Mouse (Mus musculus) stomach, postnatal 0 days (tissue): ENCODE measurements around the gene Txndc8. TPM values are rescaled to one million over a fixed set of nuclear protein-coding genes. Genes with fewer than 3 reads are reported as not detected.
A peak's percentile ranks its signal among the peaks of the same experiment; 100 is the strongest.

Source experiments
- ATAC-seq: fragments of 200-750 bp; cut with Nextera tagmentation; 2 replicates; pipeline ENCODE4 v1.8.0; 2017; ENCODE audit not compliant: low FRiP score, low TSS enrichment
- DNase-seq: peaks from one replicate; pipeline ENCODE4 v3.0.0-alpha.2; 2016; ENCODE audit warnings: low spot score
- H3K27ac ChIP-seq: fragments of 300-500 bp; sonication (generic); replicated peaks from 2 replicates; pipeline ENCODE4 v1.5.1; 2014; ENCODE audit warnings: mild to moderate bottlenecking, control low read depth
- H3K27me3 ChIP-seq: fragments of 300-500 bp; sonication (generic); 2 replicates; pipeline ENCODE4 v1.6.1; 2014; ENCODE audit warnings: low read length; ENCODE audit not compliant: control insufficient read depth, insufficient read depth
- H3K36me3 ChIP-seq: fragments of 300-500 bp; sonication (generic); 2 replicates; pipeline ENCODE4 v1.6.1; 2014; ENCODE audit warnings: low read length, mixed read lengths; ENCODE audit not compliant: control insufficient read depth, insufficient read depth
- H3K4me1 ChIP-seq: fragments of 300-500 bp; sonication (generic); replicated peaks from 2 replicates; pipeline ENCODE4 v1.6.1; 2014; ENCODE audit warnings: antibody characterized with exemption; ENCODE audit not compliant: control insufficient read depth, insufficient read depth
- H3K4me2 ChIP-seq: fragments of 300-500 bp; sonication (generic); replicated peaks from 2 replicates; pipeline ENCODE4 v1.6.1; 2014; ENCODE audit warnings: low read depth, mild to moderate bottlenecking, control low read depth, moderate library complexity
- H3K4me3 ChIP-seq: fragments of 300-500 bp; sonication (generic); 2 replicates; pipeline ENCODE4 v1.5.1; 2014; ENCODE audit warnings: low read depth, low read length, control low read depth
- H3K9ac ChIP-seq: fragments of 300-500 bp; sonication (generic); 2 replicates; pipeline ENCODE4 v1.6.1; 2014; ENCODE audit warnings: mild to moderate bottlenecking, low read length, control low read depth, mixed read lengths
- H3K9me3 ChIP-seq: fragments of 300-500 bp; sonication (generic); 2 replicates; pipeline ENCODE4 v1.6.1; 2016; ENCODE audit warnings: low read length; ENCODE audit not compliant: control insufficient read depth
- CTCF ChIP-seq: IDR thresholded peaks from 2 replicates; pipeline ENCODE4 v1.5.1; 2016; ENCODE audit warnings: antibody characterized with exemption, low read depth, mild to moderate bottlenecking, moderate library complexity
- EP300 ChIP-seq: optimal IDR thresholded peaks from 2 replicates; pipeline ENCODE3; 2016; ENCODE audit warnings: antibody characterized with exemption
- WGBS: fragments of 180-500 bp; shearing (Covaris S2); extraction: QIAGEN DNeasy Blood & Tissue Kit; methylation state at CpG from one replicate; pipeline ENCODE4 v1.1.7; 2014; 5-methylcytosine and 5-hydroxymethylcytosine counted together
- polyA plus RNA-seq: library from polyadenylated mRNA; unstranded; fragments of >200 nt; fragmentation: Nextera tagmentation; extraction: Ambion mirVana; gene quantifications from 2 replicates; pipeline ENCODE4 v1.2.1, GENCODE M21; 2015

Gene Txndc8
- polyA plus RNA-seq, 1 experiment from 2014 or later = not detected

- Histone ChIP-seq H3K4me3 (no peak overlapping the region), H3K9ac (no peak overlapping the region), H3K27me3 (no peaks in the 10 kb centered on the region), H3K4me1 (no peaks in the 10 kb centered on the region), H3K27ac (no peak overlapping the region), H3K36me3 (no peaks in the 10 kb centered on the region), H3K4me2 (no peak overlapping the region), H3K9me3 (no peaks in the 10 kb centered on the region)
- 94% methylated on average over 3 of the region's 3 CpGs for WGBS
- ATAC-seq (no peak), DNase-seq (no peak)
- TF ChIP-seq EP300 = no peak
- no peak for TF ChIP-seq CTCF
Measured at GRCm38 (mm10) chr4:58044356-58044755, 35.4 kb upstream of the Txndc8 start.

- WGBS = 70% methylated on average over 2 of the region's 2 CpGs
- no peaks in the 10 kb centered on the region for H3K27me3 ChIP-seq
- H3K4me3 ChIP-seq = no peak overlapping the region
- ATAC-seq (no peak), DNase-seq (no peak)
- no peaks in the 10 kb centered on the region for H3K36me3 ChIP-seq
- no peaks in the 10 kb centered on the region for H3K4me1 ChIP-seq
- no peak for TF ChIP-seq CTCF
- no peak for TF ChIP-seq EP300
- no peak overlapping the region for H3K27ac ChIP-seq
- H3K9ac ChIP-seq = no peak overlapping the region
- no peaks in the 10 kb centered on the region for H3K9me3 ChIP-seq
- no peak overlapping the region for H3K4me2 ChIP-seq
Measured at GRCm38 (mm10) chr4:58040093-58040492, 31.2 kb upstream of the Txndc8 start.

- no peaks in the 10 kb centered on the region for H3K27me3 ChIP-seq
- no peaks in the 10 kb centered on the region for H3K36me3 ChIP-seq
- WGBS = 55% methylated on average over 6 of the region's 6 CpGs
- DNase-seq (no peak), ATAC-seq (peak; percentile 18; the same call in 1 of the 2 replicates)
- H3K4me3 ChIP-seq = no peak overlapping the region
- H3K9ac ChIP-seq = no peak overlapping the region
- no peaks in the 10 kb centered on the region for H3K9me3 ChIP-seq
- no peak overlapping the region for H3K4me2 ChIP-seq
- peak overlapping the region; percentile 31; the same call in 1 of the 2 replicates for H3K27ac ChIP-seq
- TF ChIP-seq CTCF = no peak
- peak; percentile 86 for TF ChIP-seq EP300
- no peaks in the 10 kb centered on the region for H3K4me1 ChIP-seq
Measured at GRCm38 (mm10) chr4:58037096-58037705, 28.3 kb upstream of the Txndc8 start.

- Histone ChIP-seq H3K9ac (no peak overlapping the region), H3K27me3 (no peaks in the 10 kb centered on the region), H3K4me3 (peak overlapping the region; percentile 17; the same call in 1 of the 2 replicates), H3K36me3 (no peaks in the 10 kb centered on the region), H3K27ac (no peak overlapping the region), H3K4me2 (peak overlapping the region; percentile 39; the same call in 1 of the 2 replicates), H3K4me1 (no peaks in the 10 kb centered on the region), H3K9me3 (no peaks in the 10 kb centered on the region)
- ATAC-seq (no peak), DNase-seq (peak; percentile 26)
- no peak for TF ChIP-seq CTCF
- no peak for TF ChIP-seq EP300
- 44% methylated on average over 13 of the region's 13 CpGs for WGBS
Measured at GRCm38 (mm10) chr4:58034663-58035062, 25.7 kb upstream of the Txndc8 start.

GRCm38 (mm10) chr4:58032714-58033113, 23.8 kb upstream of the Txndc8 start:
- H3K4me1 ChIP-seq = no peaks in the 10 kb centered on the region
- ATAC-seq (no peak), DNase-seq (no peak)
- H3K27ac ChIP-seq = no peak overlapping the region
- 72% methylated on average over 1 of the region's 1 CpGs for WGBS
- no peak overlapping the region for H3K9ac ChIP-seq
- no peaks in the 10 kb centered on the region for H3K36me3 ChIP-seq
- no peak overlapping the region for H3K4me2 ChIP-seq
- no peak overlapping the region for H3K4me3 ChIP-seq
- no peaks in the 10 kb centered on the region for H3K27me3 ChIP-seq
- no peaks in the 10 kb centered on the region for H3K9me3 ChIP-seq
- TF ChIP-seq CTCF = no peak
- no peak for TF ChIP-seq EP300

GRCm38 (mm10) chr4:58003501-58003900, 5.4 kb downstream of the Txndc8 start:
- Histone ChIP-seq H3K4me1 (no peaks in the 10 kb centered on the region), H3K27me3 (no peaks in the 10 kb centered on the region), H3K9me3 (no peaks in the 10 kb centered on the region), H3K4me3 (no peak overlapping the region), H3K9ac (no peak overlapping the region), H3K4me2 (no peak overlapping the region), H3K36me3 (no peaks in the 10 kb centered on the region), H3K27ac (no peak overlapping the region)
- TF ChIP-seq CTCF (no peak), EP300 (no peak)
- no peak for DNase-seq
- no peak for ATAC-seq
- 55% methylated on average over 3 of the region's 3 CpGs for WGBS
